Mouse (Mus musculus): Measurements from ENCODE around the gene Megf11. TPM values are rescaled to one million over a fixed set of nuclear protein-coding genes. Genes with fewer than 3 reads are reported as not detected.

Megf11 gene
- polyA plus RNA-seq, 1 experiment: 0.06 TPM

DNA sequence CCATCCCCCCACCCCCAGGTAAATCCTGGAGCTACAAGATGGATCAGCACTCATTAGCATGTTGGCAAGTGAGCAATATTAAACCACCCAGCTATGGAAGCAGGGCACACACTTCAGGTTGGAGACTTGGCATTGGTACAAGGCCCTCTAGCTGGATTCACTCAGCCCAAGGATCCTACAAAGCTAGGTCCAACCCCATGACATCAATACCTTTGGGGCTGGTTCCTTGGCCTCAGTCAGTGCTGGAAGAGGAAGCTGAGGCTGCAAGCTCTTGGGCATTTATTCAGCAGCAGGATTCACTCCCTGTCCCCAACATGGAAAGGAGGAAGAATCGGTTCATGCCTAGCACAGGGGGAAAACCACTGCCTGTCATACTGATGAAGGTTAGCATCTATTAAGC, 118.6 kb downstream of the Megf11 start:
- Histone ChIP-seq H3ac (ENCODE audit: control insufficient read depth, insufficient read length) (no peak overlapping the region), H3K79me2 (ENCODE audit: control insufficient read depth, insufficient read depth) (no peaks in the 10 kb centered on the region)

DNA sequence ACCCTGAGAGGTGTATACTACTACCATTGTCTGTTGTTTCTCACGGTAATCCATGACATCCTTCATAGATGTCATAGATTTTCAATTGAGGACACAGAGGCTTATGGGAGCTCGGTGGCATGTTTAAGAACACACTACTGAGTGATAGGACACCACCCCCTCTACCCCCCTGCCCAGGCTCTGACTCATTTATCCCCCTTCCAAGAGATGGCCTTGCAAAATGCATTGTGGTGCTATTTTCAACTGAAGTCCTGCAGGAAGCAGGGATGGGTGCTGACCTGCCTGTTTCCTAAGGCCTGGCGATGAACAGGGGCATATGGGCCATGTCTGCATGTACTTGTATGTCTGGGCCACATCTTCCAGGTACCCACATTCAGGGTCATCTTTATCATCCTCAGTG, 119.0 kb downstream of the Megf11 start:
- Histone ChIP-seq H3ac (ENCODE audit: control insufficient read depth, insufficient read length) (no peak overlapping the region), H3K4me2 (ENCODE audit: low read depth) (no peak overlapping the region), H3K79me2 (ENCODE audit: control insufficient read depth, insufficient read depth) (no peaks in the 10 kb centered on the region), H3K27me3 (ENCODE audit: control insufficient read depth, insufficient read depth, insufficient read length) (peaks cover 71% of the 10 kb centered on the region), H3K36me3 (ENCODE audit: control insufficient read depth, insufficient read depth) (no peaks in the 10 kb centered on the region), H3K4me3 (no peak overlapping the region)
- no peak for TF ChIP-seq REST (IDR thresholded peaks at IDR 0.05; ENCODE audit: insufficient read depth, insufficient read length)
- TF ChIP-seq USF1 (IDR thresholded peaks at IDR 0.05; ENCODE audit: low read depth): no peak
- no peak for TF ChIP-seq POLR2AphosphoS2 (IDR thresholded peaks at IDR 0.05; ENCODE audit: insufficient read length, low read depth)
- TF ChIP-seq MYOG (IDR thresholded peaks at IDR 0.05; ENCODE audit: control insufficient read depth in 1 of 3, insufficient read depth in 1 of 3, insufficient read length in 2 of 3, low read depth in 2 of 3): no peak
- TF ChIP-seq POLR2A (IDR thresholded peaks at IDR 0.05; ENCODE audit: insufficient read length, low read depth): no peak
- no peak for TF ChIP-seq CEBPB (IDR thresholded peaks at IDR 0.05; ENCODE audit: insufficient read depth, poor library complexity, severe bottlenecking)
- no peak for TF ChIP-seq E2F4 (IDR thresholded peaks at IDR 0.05; ENCODE audit: insufficient read depth)
- TF ChIP-seq TCF12 (IDR thresholded peaks at IDR 0.05; ENCODE audit: insufficient read depth, poor library complexity, severe bottlenecking): no peak

More for the DNA sequence above, 118.6 kb downstream of the Megf11 start:
- TF ChIP-seq USF1 (IDR thresholded peaks at IDR 0.05; ENCODE audit: low read depth) (no peak), POLR2A (IDR thresholded peaks at IDR 0.05; ENCODE audit: insufficient read length, low read depth) (no peak), POLR2AphosphoS2 (IDR thresholded peaks at IDR 0.05; ENCODE audit: insufficient read length, low read depth) (no peak), CEBPB (IDR thresholded peaks at IDR 0.05; ENCODE audit: insufficient read depth, poor library complexity, severe bottlenecking) (no peak), TCF3 (IDR thresholded peaks at IDR 0.05; ENCODE audit: insufficient read length, low read depth) (no peak), REST (IDR thresholded peaks at IDR 0.05; ENCODE audit: insufficient read depth, insufficient read length) (no peak), E2F4 (IDR thresholded peaks at IDR 0.05; ENCODE audit: insufficient read depth) (no peak)
- H3K36me3 ChIP-seq (ENCODE audit: control insufficient read depth, insufficient read depth): no peaks in the 10 kb centered on the region
- H3K4me3 ChIP-seq: no peak overlapping the region
- H3K27me3 ChIP-seq (ENCODE audit: control insufficient read depth, insufficient read depth, insufficient read length): peaks cover 69% of the 10 kb centered on the region
- no peak overlapping the region for H3K4me2 ChIP-seq (ENCODE audit: low read depth)

GRCm38 (mm10) chr9:64504921-64505320, 119.5 kb downstream of the Megf11 start:
- Histone ChIP-seq H3K27me3 (ENCODE audit: control insufficient read depth, insufficient read depth, insufficient read length) (peaks cover 75% of the 10 kb centered on the region), H3K79me2 (ENCODE audit: control insufficient read depth, insufficient read depth) (no peaks in the 10 kb centered on the region), H3K4me3 (no peak overlapping the region), H3K4me2 (ENCODE audit: low read depth) (no peak overlapping the region), H3K36me3 (ENCODE audit: control insufficient read depth, insufficient read depth) (no peaks in the 10 kb centered on the region), H3ac (ENCODE audit: control insufficient read depth, insufficient read length) (no peak overlapping the region)
- no peak for TF ChIP-seq SRF (IDR thresholded peaks at IDR 0.05; ENCODE audit: control insufficient read depth, insufficient read length, low read depth)
- no peak for TF ChIP-seq USF1 (IDR thresholded peaks at IDR 0.05; ENCODE audit: low read depth)
- TF ChIP-seq MYOG (IDR thresholded peaks at IDR 0.05; ENCODE audit: control insufficient read depth in 1 of 3, insufficient read depth in 1 of 3, insufficient read length in 2 of 3, low read depth in 2 of 3): no peak
- no peak for TF ChIP-seq MAX (IDR thresholded peaks at IDR 0.05; ENCODE audit: low read depth)

GRCm38 (mm10) chr9:64506440-64507206, 121.2 kb downstream of the Megf11 start:
- Histone ChIP-seq H3K79me2 (ENCODE audit: control insufficient read depth, insufficient read depth) (no peaks in the 10 kb centered on the region), H3ac (ENCODE audit: control insufficient read depth, insufficient read length) (no peak overlapping the region), H3K4me2 (ENCODE audit: low read depth) (no peak overlapping the region), H3K36me3 (ENCODE audit: control insufficient read depth, insufficient read depth) (no peaks in the 10 kb centered on the region), H3K27me3 (ENCODE audit: control insufficient read depth, insufficient read depth, insufficient read length) (peaks cover 75% of the 10 kb centered on the region), H3K4me3 (no peak overlapping the region)
- TF ChIP-seq MYOG (IDR thresholded peaks at IDR 0.05; ENCODE audit: control insufficient read depth in 1 of 3, insufficient read depth in 1 of 3, insufficient read length in 2 of 3, low read depth in 2 of 3): no peak
- no peak for TF ChIP-seq MYOD1 (IDR thresholded peaks at IDR 0.05; ENCODE audit: control insufficient read depth in 1 of 3, insufficient read length in 2 of 3, low read depth in 2 of 3)
- no peak for TF ChIP-seq SRF (IDR thresholded peaks at IDR 0.05; ENCODE audit: control insufficient read depth, insufficient read length, low read depth)
- no peak for TF ChIP-seq CEBPB (IDR thresholded peaks at IDR 0.05; ENCODE audit: insufficient read depth, poor library complexity, severe bottlenecking)
- no peak for TF ChIP-seq TCF12 (IDR thresholded peaks at IDR 0.05; ENCODE audit: insufficient read depth, poor library complexity, severe bottlenecking)
- TF ChIP-seq MAX (IDR thresholded peaks at IDR 0.05; ENCODE audit: low read depth): no peak
- TF ChIP-seq E2F4 (IDR thresholded peaks at IDR 0.05; ENCODE audit: insufficient read depth): no peak
- no peak for TF ChIP-seq POLR2A (IDR thresholded peaks at IDR 0.05; ENCODE audit: insufficient read length, low read depth)
- no peak for TF ChIP-seq USF1 (IDR thresholded peaks at IDR 0.05; ENCODE audit: low read depth)
- no peak for TF ChIP-seq POLR2AphosphoS2 (IDR thresholded peaks at IDR 0.05; ENCODE audit: insufficient read length, low read depth)
- no peak for TF ChIP-seq TCF3 (IDR thresholded peaks at IDR 0.05; ENCODE audit: insufficient read length, low read depth)
- TF ChIP-seq REST (IDR thresholded peaks at IDR 0.05; ENCODE audit: insufficient read depth, insufficient read length): no peak

DNA sequence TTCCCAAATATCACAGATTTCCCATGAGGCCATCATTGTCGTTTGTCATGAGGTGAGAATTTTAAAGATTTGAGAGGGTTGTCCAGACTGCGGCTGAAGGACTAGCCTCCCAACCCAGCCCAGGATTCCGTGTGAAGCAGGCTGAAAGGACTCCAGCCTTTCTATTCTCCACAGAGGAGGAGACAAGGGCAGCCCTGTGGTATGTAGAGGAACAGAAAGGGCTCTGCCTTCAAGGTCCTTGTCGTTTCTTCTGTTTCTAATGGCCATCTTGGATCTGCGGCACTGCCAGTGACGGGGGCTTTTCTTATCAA, 121.7 kb downstream of the Megf11 start:
- H3K79me2 ChIP-seq (ENCODE audit: control insufficient read depth, insufficient read depth): no peaks in the 10 kb centered on the region
- no peak overlapping the region for H3K4me2 ChIP-seq (ENCODE audit: low read depth)
- TF ChIP-seq MAX (IDR thresholded peaks at IDR 0.05; ENCODE audit: low read depth): no peak
- TF ChIP-seq MYOG (IDR thresholded peaks at IDR 0.05; ENCODE audit: control insufficient read depth in 1 of 3, insufficient read depth in 1 of 3, insufficient read length in 2 of 3, low read depth in 2 of 3): no peak
- no peak for TF ChIP-seq TCF12 (IDR thresholded peaks at IDR 0.05; ENCODE audit: insufficient read depth, poor library complexity, severe bottlenecking)
- no peak for TF ChIP-seq E2F4 (IDR thresholded peaks at IDR 0.05; ENCODE audit: insufficient read depth)
- TF ChIP-seq SRF (IDR thresholded peaks at IDR 0.05; ENCODE audit: control insufficient read depth, insufficient read length, low read depth): no peak
- no peak for TF ChIP-seq CEBPB (IDR thresholded peaks at IDR 0.05; ENCODE audit: insufficient read depth, poor library complexity, severe bottlenecking)
- TF ChIP-seq REST (IDR thresholded peaks at IDR 0.05; ENCODE audit: insufficient read depth, insufficient read length): no peak
- no peak for TF ChIP-seq TCF3 (IDR thresholded peaks at IDR 0.05; ENCODE audit: insufficient read length, low read depth)
- no peak for TF ChIP-seq USF1 (IDR thresholded peaks at IDR 0.05; ENCODE audit: low read depth)
- TF ChIP-seq POLR2A (IDR thresholded peaks at IDR 0.05; ENCODE audit: insufficient read length, low read depth): no peak
- TF ChIP-seq POLR2AphosphoS2 (IDR thresholded peaks at IDR 0.05; ENCODE audit: insufficient read length, low read depth): no peak
- no peak for TF ChIP-seq MYOD1 (IDR thresholded peaks at IDR 0.05; ENCODE audit: control insufficient read depth in 1 of 3, insufficient read length in 2 of 3, low read depth in 2 of 3)
- H3K27me3 ChIP-seq (ENCODE audit: control insufficient read depth, insufficient read depth, insufficient read length): peaks cover 80% of the 10 kb centered on the region
- no peaks in the 10 kb centered on the region for H3K36me3 ChIP-seq (ENCODE audit: control insufficient read depth, insufficient read depth)
- no peak overlapping the region for H3ac ChIP-seq (ENCODE audit: control insufficient read depth, insufficient read length)
- H3K4me3 ChIP-seq: no peak overlapping the region

Data from myocyte (in vitro differentiated cells).